Mouse (Mus musculus) bone marrow, adult 2 months (tissue): ENCODE measurements around the gene Ppfibp2.

Experiments
- CTCF ChIP-seq: fragments of 200-500 bp; IDR thresholded peaks from 2 replicates; pipeline ENCODE4 v1.5.1; 2011; ENCODE audit warnings: low read length, control low read depth; ENCODE audit not compliant: control insufficient read depth, insufficient read depth
- POLR2A ChIP-seq: fragments of 200-500 bp; IDR thresholded peaks from 2 replicates; pipeline ENCODE4 v1.6.1; 2011; ENCODE audit warnings: low read depth, mild to moderate bottlenecking, control low read depth, low read length, borderline replicate concordance; ENCODE audit not compliant: control insufficient read depth

DNA sequence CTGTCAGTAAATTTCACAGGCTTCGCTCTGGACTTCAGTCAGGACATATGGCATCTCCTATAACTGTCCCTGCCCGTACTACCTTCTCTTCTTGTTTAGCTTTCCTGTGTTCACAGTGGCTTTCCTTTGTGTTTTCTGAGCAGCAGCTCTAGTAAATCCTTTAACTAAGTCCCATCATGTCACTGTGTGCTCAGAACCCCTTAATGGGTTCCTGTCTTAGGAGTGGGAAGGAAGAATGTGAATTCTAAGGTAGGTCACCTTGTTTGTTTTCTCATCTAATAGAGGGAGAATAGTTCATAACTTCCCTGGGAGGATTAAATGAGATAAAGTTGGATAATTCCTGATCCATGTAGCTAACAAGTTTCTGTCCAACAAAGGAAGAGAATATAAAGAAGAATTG is 30.1 kb downstream of the Ppfibp2 start, which contains the start of gene 5330417H12Rik:
- TF ChIP-seq CTCF (no peak), POLR2A (no peak)
